Mouse (Mus musculus) right cerebral cortex, postnatal 4 days (tissue): Measurements from ENCODE around the gene Gm4744.
"Not testable (repeated sequence)": the region's sequence is repeated elsewhere in the genome, so short reads cannot be mapped to it uniquely, and the experiment has no call there.

ENCODE experiments used
- DNase-seq: peaks from one replicate; pipeline ENCODE4 v3.0.0-alpha.2; 2022

Gene Gm4744

GRCm38 (mm10) chr6:40951770-40952169 is at the start of gene Gm4744:
TSS of gene Gm4744 (minus strand) at chr6:40951870.
- no peak for DNase-seq

- not testable (repeated sequence) for DNase-seq
These were observed 47.7 kb upstream of the Gm4744 start, which contains the start of gene Gm2663 for GRCm38 (mm10) chr6:40999379-40999778. TSS of gene Gm2663 (minus strand) at chr6:40999479.

- DNase-seq = not testable (repeated sequence)
These were observed 12.8 kb upstream of the Gm4744 start, which contains the start of gene 1810009J06Rik for GRCm38 (mm10) chr6:40964454-40964853. TSS of gene 1810009J06Rik (plus strand) at chr6:40964754.

GRCm38 (mm10) chr6:40953716-40954115 is 2.0 kb upstream of the Gm4744 start:
- DNase-seq = no peak

- DNase-seq = no peak
These were observed 11.2 kb downstream of the Gm4744 start, which contains the start of gene 1700074P13Rik for GRCm38 (mm10) chr6:40940457-40940856. TSS of gene 1700074P13Rik (minus strand) at chr6:40940557.

GRCm38 (mm10) chr6:40919954-40920353 is 31.7 kb downstream of the Gm4744 start:
- no peak for DNase-seq

GRCm38 (mm10) chr6:40900287-40900686 is 51.4 kb downstream of the Gm4744 start, which contains the start of gene Prss58:
TSS of gene Prss58 (minus strand) at chr6:40900387.
- no peak for DNase-seq
